Mouse (Mus musculus) forebrain, embryonic 12.5 days (tissue): ENCODE results near the gene Il24. TPM values are rescaled to one million over a fixed set of nuclear protein-coding genes. Genes with fewer than 3 reads are reported as not detected.

Experiments
- ATAC-seq: fragments of 200-750 bp; cut with Nextera tagmentation; 2 replicates; pipeline ENCODE4 v1.8.0; 2017; ENCODE audit warnings: moderate TSS enrichment; ENCODE audit not compliant: low FRiP score
- H3K27ac ChIP-seq: fragments of 300-500 bp; sonication (generic); 2 replicates; pipeline ENCODE4 v1.5.1; 2016; ENCODE audit warnings: mild to moderate bottlenecking
- H3K27me3 ChIP-seq: fragments of 300-500 bp; sonication (generic); 2 replicates; pipeline ENCODE4 v1.6.1; 2016; ENCODE audit warnings: mild to moderate bottlenecking
- H3K36me3 ChIP-seq: fragments of 300-500 bp; sonication (generic); replicated peaks from 2 replicates; pipeline ENCODE4 v1.6.1; 2016; ENCODE audit warnings: mild to moderate bottlenecking
- H3K4me1 ChIP-seq: fragments of 300-500 bp; sonication (generic); 2 replicates; pipeline ENCODE4 v1.6.1; 2016
- H3K4me2 ChIP-seq: fragments of 300-500 bp; sonication (generic); 2 replicates; pipeline ENCODE4 v1.6.1; 2016; ENCODE audit warnings: mild to moderate bottlenecking, moderate library complexity
- H3K4me3 ChIP-seq: fragments of 300-500 bp; sonication (generic); replicated peaks from 2 replicates; pipeline ENCODE4 v1.5.1; 2016; ENCODE audit warnings: mild to moderate bottlenecking
- H3K9ac ChIP-seq: fragments of 300-500 bp; sonication (generic); 2 replicates; pipeline ENCODE4 v1.6.1; 2016; ENCODE audit warnings: mild to moderate bottlenecking
- H3K9me3 ChIP-seq: fragments of 300-500 bp; sonication (generic); 2 replicates; pipeline ENCODE4 v1.6.1; 2016
- WGBS: fragments of 180-500 bp; shearing (Covaris S2); methylation state at CpG from one replicate; pipeline ENCODE4 v1.1.7; 2016; 5-methylcytosine and 5-hydroxymethylcytosine counted together
- polyA plus RNA-seq: library from polyadenylated mRNA; unstranded; fragments of >200 nt; fragmentation: Nextera tagmentation; extraction: Ambion mirVana; gene quantifications from 2 replicates; pipeline ENCODE4 v1.2.1, GENCODE M21; 2016

Il24 gene
- polyA plus RNA-seq, 1 experiment from 2014 or later = not detected

DNA sequence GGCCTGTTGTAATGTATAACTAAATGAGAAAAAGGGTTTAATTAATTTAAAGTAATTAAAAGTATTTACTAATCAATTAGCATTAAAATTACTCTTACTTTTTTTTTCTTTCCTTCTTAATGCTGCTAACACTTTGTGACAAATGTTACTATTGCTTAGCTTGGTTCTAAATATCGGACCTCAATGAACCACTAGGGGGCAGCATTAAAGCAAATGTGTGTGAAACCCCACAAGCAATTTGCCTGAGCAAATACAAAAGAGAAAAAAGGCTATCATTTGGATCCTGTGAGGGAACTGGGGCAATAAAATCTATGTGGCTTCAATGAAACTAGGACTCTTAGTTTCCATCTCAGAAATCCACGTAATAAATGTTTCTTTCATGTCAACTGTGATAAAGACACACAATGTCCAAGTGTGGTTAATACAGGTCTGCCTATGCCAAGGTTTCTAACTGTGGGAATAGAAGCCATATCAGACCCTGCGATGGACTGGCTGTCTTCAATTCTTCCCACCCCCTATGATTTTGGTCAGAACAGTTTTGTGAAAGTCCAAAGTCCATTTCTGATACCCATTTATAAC, 10.2 kb downstream of the Il24 start:
- H3K27me3 ChIP-seq = peaks cover 32% of the 10 kb centered on the region
- no peak overlapping the region for H3K27ac ChIP-seq
- no peaks in the 10 kb centered on the region for H3K9me3 ChIP-seq
- no peak overlapping the region for H3K4me3 ChIP-seq
- peaks cover 8% of the 10 kb centered on the region for H3K4me1 ChIP-seq
- 21% methylated on average over 3 of the region's 3 CpGs for WGBS
- no peak for ATAC-seq
- H3K36me3 ChIP-seq = no peaks in the 10 kb centered on the region
- no peak overlapping the region for H3K9ac ChIP-seq
- H3K4me2 ChIP-seq = no peak overlapping the region

DNA sequence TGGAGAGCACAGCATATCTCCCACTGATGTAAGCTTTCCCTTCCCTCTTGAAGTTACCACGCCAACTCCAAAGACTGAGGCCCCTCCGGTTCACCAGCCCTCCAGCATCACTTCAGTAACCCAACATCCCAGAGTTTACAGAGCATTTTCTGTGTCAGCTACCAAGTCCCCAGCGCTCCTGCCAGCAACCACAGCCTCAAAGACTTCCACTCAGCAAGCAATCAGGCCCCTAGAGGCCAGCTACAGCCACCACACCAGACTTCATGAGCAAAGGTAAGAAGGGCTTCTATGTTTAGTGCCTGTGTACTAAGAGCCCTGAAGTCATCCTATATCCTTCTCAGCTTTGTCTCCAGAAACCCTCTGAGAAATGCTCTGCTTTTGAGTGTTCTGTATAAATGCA, 11.3 kb downstream of the Il24 start:
- H3K9me3 ChIP-seq = no peaks in the 10 kb centered on the region
- no peaks in the 10 kb centered on the region for H3K36me3 ChIP-seq
- peaks cover 32% of the 10 kb centered on the region for H3K27me3 ChIP-seq
- ATAC-seq = no peak
- H3K4me3 ChIP-seq = no peak overlapping the region
- no peak overlapping the region for H3K9ac ChIP-seq
- WGBS = 79% methylated on average over 3 of the region's 3 CpGs
- H3K4me2 ChIP-seq = no peak overlapping the region
- no peak overlapping the region for H3K27ac ChIP-seq
- H3K4me1 ChIP-seq = peaks cover 8% of the 10 kb centered on the region

DNA sequence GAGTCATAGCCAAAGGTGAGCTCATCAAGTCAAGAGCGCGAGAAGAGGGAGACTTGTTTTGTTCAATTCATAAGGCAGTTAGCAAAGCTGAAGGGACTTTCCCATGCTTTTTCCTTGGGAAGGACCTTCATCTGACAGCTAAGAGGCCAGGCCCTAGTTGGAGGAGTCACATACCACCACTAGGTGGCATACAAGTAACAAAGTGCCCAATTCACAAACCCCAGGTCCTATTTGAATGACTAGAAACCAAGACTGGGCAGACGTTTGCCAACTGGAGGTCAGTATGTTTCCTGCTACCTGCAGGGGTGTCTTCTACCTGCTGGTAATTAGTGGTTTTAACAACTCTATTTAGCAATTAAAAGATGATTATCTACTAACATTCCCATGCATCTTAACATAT, 12.1 kb downstream of the Il24 start:
- no peaks in the 10 kb centered on the region for H3K9me3 ChIP-seq
- H3K4me1 ChIP-seq = peaks cover 8% of the 10 kb centered on the region
- H3K4me3 ChIP-seq = no peak overlapping the region
- H3K4me2 ChIP-seq = no peak overlapping the region
- no peak for ATAC-seq
- peaks cover 28% of the 10 kb centered on the region for H3K27me3 ChIP-seq
- WGBS = 47% methylated on average over 3 of the region's 3 CpGs
- H3K9ac ChIP-seq = no peak overlapping the region
- no peak overlapping the region for H3K27ac ChIP-seq
- H3K36me3 ChIP-seq = no peaks in the 10 kb centered on the region

DNA sequence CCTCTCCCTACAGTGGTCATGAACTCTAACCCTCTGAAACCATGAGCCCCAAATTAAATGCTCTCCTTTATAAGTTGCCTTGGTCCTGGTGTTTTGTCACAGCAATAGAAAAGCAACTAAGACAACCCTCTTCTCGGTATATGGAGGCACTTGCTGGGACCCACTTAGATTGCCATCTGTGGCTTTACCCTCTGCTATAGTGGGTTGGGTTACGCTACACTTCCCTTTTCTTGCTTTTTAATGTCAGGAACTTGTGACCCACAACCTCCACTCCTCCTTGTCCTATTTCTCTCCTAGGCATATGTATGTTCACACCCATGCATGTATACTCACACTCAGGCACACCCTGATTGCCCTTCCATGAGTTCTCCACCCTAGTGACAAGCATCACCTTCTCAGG, 14.3 kb downstream of the Il24 start:
- peaks cover 1% of the 10 kb centered on the region for H3K4me1 ChIP-seq
- no peaks in the 10 kb centered on the region for H3K9me3 ChIP-seq
- H3K27me3 ChIP-seq = peaks cover 8% of the 10 kb centered on the region
- H3K36me3 ChIP-seq = no peaks in the 10 kb centered on the region
- H3K4me3 ChIP-seq = no peak overlapping the region
- no peak for ATAC-seq
- H3K4me2 ChIP-seq = no peak overlapping the region
- H3K9ac ChIP-seq = no peak overlapping the region
- H3K27ac ChIP-seq = no peak overlapping the region
- 83% methylated on average over 2 of the region's 2 CpGs for WGBS

DNA sequence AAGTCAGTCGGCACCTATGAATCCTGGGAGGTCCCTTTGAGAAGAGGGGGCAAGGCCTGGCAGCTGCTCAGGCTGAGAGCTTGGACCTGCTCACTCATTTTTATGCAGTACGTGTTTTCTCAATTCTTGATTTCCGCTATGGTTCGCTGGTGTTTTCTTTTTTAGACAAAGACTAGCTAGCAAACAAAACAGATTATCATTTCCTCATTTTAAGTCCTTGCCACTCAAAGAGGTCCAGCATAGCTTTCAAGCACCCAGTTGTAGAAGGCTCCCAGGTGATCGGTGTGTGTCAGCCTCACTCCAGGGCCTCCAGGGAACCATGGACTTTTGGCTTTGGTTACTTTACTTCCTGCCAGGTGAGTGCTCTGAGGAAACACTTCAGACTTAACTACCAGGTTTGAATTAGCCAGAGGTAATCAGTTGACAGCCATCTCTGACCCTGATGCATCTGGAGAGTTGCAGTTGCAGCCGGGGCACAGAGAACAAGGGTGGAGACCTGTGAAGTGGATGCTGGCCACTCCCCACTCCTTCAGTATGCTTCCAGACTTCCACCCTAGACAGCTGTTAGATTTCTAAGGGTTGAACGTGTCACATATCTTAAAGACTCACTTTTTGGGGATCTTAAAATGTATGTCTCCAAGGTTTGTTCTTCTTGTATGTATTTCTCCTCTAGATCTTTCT, 21.6 kb downstream of the Il24 start, which contains the start of gene Fcmr:
Gene Fcmr (plus strand): TSS at position 129 of the 681 bp plus-strand sequence.
- Histone ChIP-seq H3K4me3 (no peak within 1 kb of the TSS), H3K4me1 (no peaks in the 10 kb centered on the region), H3K27ac (no peak within 1 kb of the TSS), H3K9me3 (no peaks in the 10 kb centered on the region), H3K9ac (no peak within 1 kb of the TSS), H3K27me3 (no peaks in the 10 kb centered on the region), H3K4me2 (no peak within 1 kb of the TSS), H3K36me3 (no peaks in the 10 kb centered on the region)
- WGBS = 81% methylated on average over 7 of the region's 7 CpGs
- ATAC-seq = no peak

DNA sequence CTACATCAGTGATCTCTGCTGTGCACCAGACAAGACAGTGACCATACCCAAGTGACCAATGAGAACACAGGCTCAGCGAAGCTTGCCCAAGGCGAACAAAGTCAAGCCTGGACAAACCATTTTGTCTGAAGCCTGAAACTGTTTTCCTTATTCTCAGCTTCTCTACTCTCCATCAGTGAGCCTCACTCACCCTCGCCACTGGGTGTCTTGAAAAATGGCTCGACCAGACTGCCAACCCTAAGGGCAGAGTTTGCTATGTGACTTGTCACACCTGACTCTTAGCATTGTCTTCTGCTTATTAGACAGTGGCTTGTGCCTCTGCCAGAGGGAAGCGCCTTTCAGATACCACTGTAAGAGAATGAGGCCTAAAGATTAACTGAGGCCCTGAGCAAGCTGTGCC, 22.5 kb downstream of the Il24 start:
- no peaks in the 10 kb centered on the region for H3K4me1 ChIP-seq
- H3K27ac ChIP-seq = no peak overlapping the region
- 90% methylated on average over 5 of the region's 5 CpGs for WGBS
- H3K36me3 ChIP-seq = no peaks in the 10 kb centered on the region
- H3K4me2 ChIP-seq = no peak overlapping the region
- no peaks in the 10 kb centered on the region for H3K27me3 ChIP-seq
- ATAC-seq = no peak
- no peak overlapping the region for H3K4me3 ChIP-seq
- no peak overlapping the region for H3K9ac ChIP-seq
- no peaks in the 10 kb centered on the region for H3K9me3 ChIP-seq

DNA sequence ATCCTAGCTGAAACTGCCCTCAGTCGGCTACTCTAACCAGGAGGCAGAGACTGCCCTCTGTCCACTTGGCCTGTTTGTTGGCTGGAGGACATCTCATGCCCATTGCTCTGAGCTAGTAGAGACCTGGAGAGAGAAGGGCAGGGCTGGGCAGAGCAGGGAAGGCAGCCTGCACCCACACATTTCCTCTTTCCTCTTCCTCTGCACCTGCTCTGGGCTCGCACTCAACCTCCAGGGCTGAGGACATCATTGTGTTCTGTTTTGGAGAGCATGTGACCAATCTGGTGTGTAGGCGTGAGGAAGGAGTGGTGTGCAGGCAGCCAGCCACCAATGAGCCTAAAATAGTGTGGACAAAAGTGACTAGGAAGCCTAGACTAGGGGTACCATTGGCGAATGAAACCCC, 23.0 kb downstream of the Il24 start:
- H3K27me3 ChIP-seq = no peaks in the 10 kb centered on the region
- H3K27ac ChIP-seq = no peak overlapping the region
- no peaks in the 10 kb centered on the region for H3K4me1 ChIP-seq
- no peaks in the 10 kb centered on the region for H3K36me3 ChIP-seq
- H3K9me3 ChIP-seq = no peaks in the 10 kb centered on the region
- H3K9ac ChIP-seq = no peak overlapping the region
- WGBS = 91% methylated on average over 4 of the region's 4 CpGs
- no peak overlapping the region for H3K4me3 ChIP-seq
- no peak for ATAC-seq
- H3K4me2 ChIP-seq = no peak overlapping the region

DNA sequence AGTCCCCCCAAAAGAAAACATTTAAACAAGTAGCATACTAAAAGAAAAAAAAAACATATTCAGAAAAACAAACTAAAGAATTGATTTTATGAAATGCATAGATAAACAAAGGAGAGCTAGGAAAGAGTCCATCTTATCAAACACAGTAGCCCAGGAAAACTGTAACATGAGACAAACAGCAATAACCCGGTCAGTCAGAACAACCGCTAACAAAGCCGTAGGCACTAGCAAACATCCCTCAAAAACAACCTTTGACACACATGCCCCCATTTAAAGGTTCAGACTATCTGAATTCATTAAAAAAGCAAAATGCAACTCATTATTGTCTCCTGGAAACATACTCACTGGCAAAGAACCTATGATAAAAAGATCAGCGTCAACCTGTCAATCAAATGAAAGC, 29.8 kb downstream of the Il24 start:
- Histone ChIP-seq H3K9ac (no peak overlapping the region), H3K27me3 (no peaks in the 10 kb centered on the region), H3K9me3 (no peaks in the 10 kb centered on the region), H3K4me3 (no peak overlapping the region), H3K4me1 (no peaks in the 10 kb centered on the region), H3K36me3 (no peaks in the 10 kb centered on the region), H3K27ac (no peak overlapping the region), H3K4me2 (no peak overlapping the region)
- no peak for ATAC-seq
- WGBS = 79% methylated on average over 4 of the region's 4 CpGs

DNA sequence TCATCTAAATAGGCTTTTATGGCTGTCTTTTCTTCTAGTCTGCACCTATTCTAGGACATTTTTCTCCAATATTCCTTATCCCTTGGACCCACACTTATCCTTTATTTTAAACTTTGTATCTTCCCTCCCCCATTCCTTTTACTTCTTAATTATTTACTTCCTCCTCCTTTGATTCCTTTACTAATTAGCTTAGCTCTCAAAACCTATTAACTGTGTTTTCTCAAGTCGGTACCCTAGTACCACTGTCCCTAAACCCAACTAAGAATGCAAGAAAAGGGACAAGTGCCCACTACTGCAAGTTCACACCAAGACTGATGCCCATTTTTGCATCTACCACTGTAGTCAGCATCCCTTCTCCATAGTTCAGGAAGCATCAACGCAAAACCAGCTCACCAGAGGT, 31.5 kb downstream of the Il24 start:
- no peaks in the 10 kb centered on the region for H3K36me3 ChIP-seq
- WGBS = 81% methylated on average over 2 of the region's 2 CpGs
- no peaks in the 10 kb centered on the region for H3K4me1 ChIP-seq
- H3K9ac ChIP-seq = no peak overlapping the region
- H3K4me3 ChIP-seq = no peak overlapping the region
- H3K4me2 ChIP-seq = no peak overlapping the region
- ATAC-seq = no peak
- no peaks in the 10 kb centered on the region for H3K27me3 ChIP-seq
- H3K27ac ChIP-seq = no peak overlapping the region
- no peaks in the 10 kb centered on the region for H3K9me3 ChIP-seq

DNA sequence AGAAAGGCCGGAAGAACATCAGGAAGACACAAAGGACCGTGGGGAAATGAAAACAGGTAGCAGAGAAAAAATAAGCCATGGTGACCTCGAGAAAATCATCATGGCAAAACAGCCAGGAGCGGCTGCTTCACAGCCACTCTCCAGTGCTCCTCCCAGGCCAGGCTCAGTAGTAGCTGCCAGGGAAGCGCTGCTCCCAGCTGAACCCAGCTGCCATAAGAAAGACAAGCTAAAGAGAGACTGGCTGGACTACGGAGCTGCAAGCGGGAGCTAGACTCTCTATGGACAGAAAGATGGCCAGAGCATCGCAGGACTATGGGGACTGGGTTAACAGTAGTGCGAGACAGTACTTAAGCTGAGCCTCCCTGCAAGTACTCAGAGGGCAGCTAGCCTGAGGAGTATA, 32.4 kb downstream of the Il24 start:
- Histone ChIP-seq H3K4me3 (no peak overlapping the region), H3K4me1 (no peaks in the 10 kb centered on the region), H3K27me3 (no peaks in the 10 kb centered on the region), H3K9ac (no peak overlapping the region), H3K4me2 (no peak overlapping the region), H3K36me3 (no peaks in the 10 kb centered on the region), H3K9me3 (no peaks in the 10 kb centered on the region), H3K27ac (no peak overlapping the region)
- no peak for ATAC-seq
- WGBS = 82% methylated on average over 9 of the region's 9 CpGs

DNA sequence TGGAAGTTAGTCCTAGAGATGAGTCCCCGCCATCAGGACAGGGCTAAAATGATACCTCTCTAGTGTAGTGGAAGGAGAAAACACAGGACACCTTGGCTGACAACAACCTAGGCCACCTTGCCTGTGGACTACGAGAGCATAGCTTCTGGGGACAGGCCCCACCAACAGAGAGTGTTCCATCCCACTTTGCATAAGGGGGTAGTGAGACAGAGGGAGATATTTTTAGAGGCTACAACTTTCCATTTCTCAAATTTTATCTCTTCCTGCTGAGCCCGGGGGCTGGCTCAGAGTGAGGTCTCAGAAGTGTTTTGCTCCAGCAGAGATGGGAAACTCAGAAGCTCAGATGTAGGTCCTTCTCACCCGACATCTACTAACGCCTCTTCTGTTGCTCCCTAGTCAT, 36.8 kb downstream of the Il24 start:
- H3K27me3 ChIP-seq = no peaks in the 10 kb centered on the region
- H3K27ac ChIP-seq = no peak overlapping the region
- ATAC-seq = no peak
- no peaks in the 10 kb centered on the region for H3K9me3 ChIP-seq
- no peak overlapping the region for H3K9ac ChIP-seq
- 87% methylated on average over 5 of the region's 5 CpGs for WGBS
- H3K36me3 ChIP-seq = no peaks in the 10 kb centered on the region
- H3K4me2 ChIP-seq = no peak overlapping the region
- H3K4me3 ChIP-seq = no peak overlapping the region
- H3K4me1 ChIP-seq = no peaks in the 10 kb centered on the region

DNA sequence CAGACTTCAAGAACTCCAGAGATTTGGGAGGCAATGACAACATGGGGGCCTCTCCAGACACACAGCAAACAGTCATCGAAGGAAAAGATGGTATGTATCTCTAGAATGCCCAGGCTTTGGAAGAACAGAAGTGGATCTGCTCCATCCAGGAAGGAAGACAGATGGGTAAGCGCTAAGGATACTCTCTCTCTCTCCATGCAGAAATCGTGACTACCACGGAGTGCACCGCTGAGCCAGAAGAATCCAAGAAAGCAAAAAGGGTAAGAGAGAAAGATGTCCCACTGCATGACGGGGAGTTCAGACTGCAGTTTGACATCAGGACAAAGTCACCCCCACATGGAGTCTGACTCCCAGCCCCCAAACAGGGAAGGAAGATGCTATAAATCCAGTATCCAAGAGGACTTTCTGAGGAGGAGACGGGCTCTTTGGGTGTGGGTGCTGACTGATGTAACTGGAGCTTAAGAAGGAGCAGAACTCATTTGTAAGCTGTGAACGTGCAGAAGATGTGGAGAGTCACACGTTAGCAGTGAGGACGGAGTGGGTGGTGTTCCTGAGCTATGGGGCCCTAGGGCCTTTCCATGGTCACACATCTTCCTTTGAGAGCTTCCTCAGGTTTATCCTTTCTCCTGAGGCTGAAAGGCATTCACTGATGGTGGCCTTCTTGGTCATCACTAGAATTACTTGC, 37.6 kb downstream of the Il24 start:
- Histone ChIP-seq H3K36me3 (no peaks in the 10 kb centered on the region), H3K27ac (no peak overlapping the region), H3K9me3 (no peaks in the 10 kb centered on the region), H3K4me3 (no peak overlapping the region), H3K4me1 (no peaks in the 10 kb centered on the region), H3K4me2 (no peak overlapping the region), H3K9ac (no peak overlapping the region), H3K27me3 (no peaks in the 10 kb centered on the region)
- ATAC-seq = no peak
- 92% methylated on average over 10 of the region's 10 CpGs for WGBS

DNA sequence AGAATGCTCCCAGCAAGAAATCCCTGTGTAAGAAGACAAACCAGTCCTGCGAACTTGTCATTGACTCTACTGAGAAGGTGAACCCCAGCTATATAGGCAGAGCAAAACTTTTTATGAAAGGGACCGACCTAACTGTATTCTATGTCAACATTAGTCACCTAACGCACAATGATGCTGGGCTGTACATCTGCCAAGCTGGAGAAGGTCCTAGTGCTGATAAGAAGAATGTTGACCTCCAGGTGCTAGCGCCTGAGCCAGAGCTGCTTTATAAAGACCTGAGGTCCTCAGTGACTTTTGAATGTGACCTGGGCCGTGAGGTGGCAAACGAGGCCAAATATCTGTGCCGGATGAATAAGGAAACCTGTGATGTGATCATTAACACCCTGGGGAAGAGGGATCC, 42.7 kb downstream of the Il24 start:
- no peaks in the 10 kb centered on the region for H3K4me1 ChIP-seq
- no peaks in the 10 kb centered on the region for H3K9me3 ChIP-seq
- H3K4me3 ChIP-seq = no peak overlapping the region
- no peak overlapping the region for H3K27ac ChIP-seq
- no peaks in the 10 kb centered on the region for H3K27me3 ChIP-seq
- 96% methylated on average over 7 of the region's 7 CpGs for WGBS
- no peak overlapping the region for H3K9ac ChIP-seq
- H3K4me2 ChIP-seq = no peak overlapping the region
- ATAC-seq = no peak
- H3K36me3 ChIP-seq = no peaks in the 10 kb centered on the region
